Comparison of ENCODE assay signal across 20 mouse cellular contexts in the genomic region with DNA sequence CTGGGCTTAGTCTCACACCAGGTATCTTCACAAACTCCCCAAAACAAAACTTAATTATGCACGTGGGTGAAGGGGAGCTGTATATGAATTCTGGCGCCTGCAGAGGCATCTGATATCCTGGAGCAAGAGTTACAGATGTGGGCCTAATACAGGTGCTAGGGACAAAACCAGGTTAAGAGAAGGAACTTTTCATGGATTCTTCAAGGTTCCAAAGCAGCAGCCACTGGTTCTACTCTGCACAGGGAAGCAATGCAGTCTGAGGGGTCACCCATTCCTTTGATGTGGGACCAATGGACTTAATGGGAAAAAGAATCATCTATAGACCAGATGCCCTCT. TPM values are rescaled to one million over a fixed set of nuclear protein-coding genes. Genes with fewer than 3 reads are reported as not detected.
DNase-seq lines count a peak whose midpoint lies in the region; ATAC-seq and TF ChIP-seq lines count a peak whose summit lies in the region.
"Had no signal": no experiment of that assay in that cellular context is flagged by ENCODE, and none has a peak within 500 bp of the region (broad histone marks: within the 10 kb centered on the region; RNA-seq: fewer than 3 reads in every experiment).

No protein-coding gene starts in this region.

- peak overlapping the region; percentile 74; the same call in 1 of the 2 replicates for H3K27ac ChIP-seq in liver, embryonic 12.5 days
- H3K27ac ChIP-seq in ES-Bruce4 (ENCODE audit: insufficient read depth, low read length): peak overlapping the region; percentile 46; the same call in 1 of the 2 replicates
- H3K27ac ChIP-seq: embryonic facial prominence, embryonic 15.5 days; forebrain, embryonic 15.5 days; gastrocnemius, adult 2 months; heart, embryonic 13.5 days; hindbrain, embryonic 15.5 days had no signal

- no peak for TF ChIP-seq CTCF in ES-Bruce4 (IDR thresholded peaks at IDR 0.05; ENCODE audit: low read depth, low read length)

- H3K4me3 ChIP-seq in liver, embryonic 12.5 days: no peak overlapping the region
- H3K4me3 ChIP-seq in ES-Bruce4 (ENCODE audit: low read depth, low read length): no peak overlapping the region
- H3K4me3 ChIP-seq: embryonic facial prominence, embryonic 15.5 days; erythroblast, embryonic 14.5 days; forebrain, embryonic 15.5 days; gastrocnemius, adult 2 months; heart, embryonic 13.5 days; hindbrain, embryonic 15.5 days had no signal

- TF ChIP-seq POLR2A in ES-Bruce4 (IDR thresholded peaks at IDR 0.05; ENCODE audit: insufficient read depth, low read length): no peak

- H3K9me3 ChIP-seq in liver, embryonic 12.5 days (replicated peaks): no peaks in the 10 kb centered on the region
- H3K9me3 ChIP-seq in ES-Bruce4 (replicated peaks; ENCODE audit: control insufficient read depth, insufficient read depth, low read length, poor library complexity, severe bottlenecking): no peaks in the 10 kb centered on the region
- H3K9me3 ChIP-seq: embryonic facial prominence, embryonic 15.5 days; forebrain, embryonic 15.5 days; hindbrain, embryonic 15.5 days had no signal

- DNase-seq in liver (no peak), 3T3-L1 (ENCODE audit: low read depth, low spot score) (peak; percentile 20)
- peak; percentile 46 for DNase-seq in naive thymus-derived CD4-positive, alpha-beta T cell, adult 2 months (ENCODE audit: low read depth)
- no peak for DNase-seq in heart, adult 9 months (ENCODE audit: low spot score in 2 of 2)
- DNase-seq: adrenal gland, adult 2 months; adrenal gland, postnatal 36 days; cerebellum, adult 11 months; cerebellum, adult 8-10 months; cerebellum, postnatal 14 days; embryo, embryonic 11 days; gastrocnemius, adult 2 months; gastrocnemius, postnatal 25 days; heart, postnatal 36 days had no signal

- H3K9ac ChIP-seq in liver, embryonic 12.5 days: no peak overlapping the region
- H3K9ac ChIP-seq in ES-Bruce4 (ENCODE audit: low read depth, poor library complexity, severe bottlenecking): no peak overlapping the region
- H3K9ac ChIP-seq: embryonic facial prominence, embryonic 15.5 days; forebrain, embryonic 15.5 days; hindbrain, embryonic 15.5 days had no signal

- ATAC-seq in liver, embryonic 12.5 days: no peak
- ATAC-seq: forebrain, embryonic 15.5 days had no signal

- H3K4me2 ChIP-seq in liver, embryonic 12.5 days: no peak overlapping the region
- H3K4me2 ChIP-seq: embryonic facial prominence, embryonic 15.5 days; forebrain, embryonic 15.5 days; heart, embryonic 13.5 days; hindbrain, embryonic 15.5 days had no signal

- 65% methylated on average over 2 of the region's 2 CpGs for WGBS in liver, embryonic 12.5 days (ENCODE audit: insufficient replicate concordance)

- peaks cover 50% of the 10 kb centered on the region for H3K27me3 ChIP-seq in liver, embryonic 12.5 days (replicated peaks)
- H3K27me3 ChIP-seq in ES-Bruce4 (ENCODE audit: control insufficient read depth, insufficient read depth, low read length, poor library complexity, severe bottlenecking): peaks cover 3% of the 10 kb centered on the region; the same call in 1 of the 2 replicates

- H3K36me3 ChIP-seq in liver, embryonic 12.5 days: peaks cover 35% of the 10 kb centered on the region
- peaks cover 31% of the 10 kb centered on the region for H3K36me3 ChIP-seq in ES-Bruce4 (ENCODE audit: control insufficient read depth, insufficient read depth, low read length, poor library complexity, severe bottlenecking)

- no peak for TF ChIP-seq EP300 in ES-Bruce4 (IDR thresholded peaks at IDR 0.05; ENCODE audit: insufficient read depth, low read depth, low read length)

- peaks cover 52% of the 10 kb centered on the region for H3K4me1 ChIP-seq in liver, embryonic 12.5 days
- H3K4me1 ChIP-seq in ES-Bruce4 (ENCODE audit: control insufficient read depth, insufficient read depth, low read length): no peaks in the 10 kb centered on the region

RNA-seq across cellular contexts. Expression of a gene that starts 1.8 kb away (rescaled TPM):
- polyA plus RNA-seq in liver, embryonic 12.5 days (2016; fragmentation: Nextera tagmentation; extraction: Ambion mirVana): 0.08 and 0.11 TPM in 2 replicates
- 13.3 TPM in 2 replicates for polyA plus RNA-seq in ES-Bruce4 (2011; ENCODE audit: insufficient read depth, insufficient read length, low read depth, missing spikeins)

RNA-seq across cellular contexts. Expression of a gene that starts 2.9 kb away (rescaled TPM):
- 3,066 and 3,170 TPM in 2 replicates for polyA plus RNA-seq in liver, embryonic 12.5 days (2016; fragmentation: Nextera tagmentation; extraction: Ambion mirVana)
- 2,473 and 2,707 TPM in 2 replicates for polyA plus RNA-seq in ES-Bruce4 (2011; ENCODE audit: insufficient read depth, insufficient read length, low read depth, missing spikeins)

RNA-seq across cellular contexts. Expression of a gene that starts 11.4 kb away (rescaled TPM):
- polyA plus RNA-seq in liver, embryonic 12.5 days (2016; fragmentation: Nextera tagmentation; extraction: Ambion mirVana): 28.4 and 30.9 TPM in 2 replicates
- 32.8 and 37.3 TPM in 2 replicates for polyA plus RNA-seq in ES-Bruce4 (2011; ENCODE audit: insufficient read depth, insufficient read length, low read depth, missing spikeins)

RNA-seq across cellular contexts. Expression of a gene that starts 20.6 kb away (rescaled TPM):
- 78.8 and 81.1 TPM in 2 replicates for polyA plus RNA-seq in liver, embryonic 12.5 days (2016; fragmentation: Nextera tagmentation; extraction: Ambion mirVana)
- polyA plus RNA-seq in ES-Bruce4 (2011; ENCODE audit: insufficient read depth, insufficient read length, low read depth, missing spikeins): 62.8 and 67.2 TPM in 2 replicates

RNA-seq across cellular contexts. Expression of a gene that starts 31.3 kb away (rescaled TPM):
- polyA plus RNA-seq in liver, embryonic 12.5 days (2016; fragmentation: Nextera tagmentation; extraction: Ambion mirVana): 0.55 and 0.72 TPM in 2 replicates
- 3.2 and 3.5 TPM in 2 replicates for polyA plus RNA-seq in ES-Bruce4 (2011; ENCODE audit: insufficient read depth, insufficient read length, low read depth, missing spikeins)

Comparison
In these comparisons a context has a peak if more than half of its experiments do, and no peak if none do; other contexts are left out.
1. DNase-seq: peak in 3T3-L1 (single experiment) and naive thymus-derived CD4-positive, alpha-beta T cell, adult 2 months (single experiment); none in liver (single experiment) and heart, adult 9 months (0 of 2).
2. RNA of a gene that starts 1.8 kb away (polyA plus RNA-seq): 13.3 TPM in ES-Bruce4; 0.08 to 0.11 TPM in liver, embryonic 12.5 days; every median in the first group is over 10 times any median in the second.